Mouse (Mus musculus): ENCODE measurements around the gene Gpc1. TPM values are rescaled to one million over a fixed set of nuclear protein-coding genes. Genes with fewer than 3 reads are reported as not detected.

Gpc1 gene
- polyA plus RNA-seq, 1 experiment from 2014 or later = 49.7 TPM

DNA sequence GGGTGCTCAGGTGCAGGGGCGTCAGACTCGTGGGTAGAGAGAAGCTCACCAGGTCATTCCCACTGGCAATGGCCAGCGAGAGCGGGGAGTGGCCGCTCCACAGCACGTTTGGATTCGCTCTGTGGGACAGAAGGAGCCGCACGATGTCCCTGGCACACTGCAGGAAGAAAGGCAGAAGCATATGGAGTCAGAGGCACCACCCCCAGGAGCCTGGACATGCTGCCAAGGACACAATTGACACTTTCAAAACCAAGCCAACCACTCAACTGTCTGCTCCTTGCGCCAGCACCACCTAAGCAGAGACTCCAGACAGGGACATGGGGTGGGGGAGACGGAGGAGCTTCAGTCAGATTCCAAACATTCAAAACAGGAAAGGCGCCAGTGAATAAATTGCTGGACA, 47.8 kb downstream of the Gpc1 start:
- Histone ChIP-seq H3K36me3 (ENCODE audit: control insufficient read depth, insufficient read depth, low read length) (no peaks in the 10 kb centered on the region), H3K4me2 (replicated peaks; ENCODE audit: low read depth, low read length) (no peak overlapping the region), H3K4me3 (ENCODE audit: low read depth, low read length) (no peak overlapping the region), H3K9me3 (ENCODE audit: control insufficient read depth, low read depth, low read length) (no peaks in the 10 kb centered on the region), H3K9ac (replicated peaks; ENCODE audit: low read depth, low read length) (no peak overlapping the region), H3K4me1 (ENCODE audit: control insufficient read depth, insufficient read depth, low read length) (no peaks in the 10 kb centered on the region), H3K27me3 (ENCODE audit: control insufficient read depth, insufficient read depth, low read length) (no peaks in the 10 kb centered on the region), H3K27ac (ENCODE audit: low read length) (no peak overlapping the region)
- ATAC-seq (ENCODE audit: insufficient number of reproducible peaks, insufficient read depth, low FRiP score, low read depth) = no peak
- WGBS = 80% methylated on average over 12 of the region's 12 CpGs

- no peak overlapping the region for H3K4me3 ChIP-seq (ENCODE audit: low read depth, low read length)
- no peaks in the 10 kb centered on the region for H3K36me3 ChIP-seq (ENCODE audit: control insufficient read depth, insufficient read depth, low read length)
- H3K27ac ChIP-seq (ENCODE audit: low read length) = no peak overlapping the region
- ATAC-seq (ENCODE audit: insufficient number of reproducible peaks, insufficient read depth, low FRiP score, low read depth) = no peak
- no peaks in the 10 kb centered on the region for H3K4me1 ChIP-seq (ENCODE audit: control insufficient read depth, insufficient read depth, low read length)
- H3K4me2 ChIP-seq (replicated peaks; ENCODE audit: low read depth, low read length) = no peak overlapping the region
- WGBS = 73% methylated on average over 5 of the region's 5 CpGs
- no peaks in the 10 kb centered on the region for H3K27me3 ChIP-seq (ENCODE audit: control insufficient read depth, insufficient read depth, low read length)
- no peaks in the 10 kb centered on the region for H3K9me3 ChIP-seq (ENCODE audit: control insufficient read depth, low read depth, low read length)
- no peak overlapping the region for H3K9ac ChIP-seq (replicated peaks; ENCODE audit: low read depth, low read length)
Measured at GRCm38 (mm10) chr1:92880101-92880500, 48.7 kb downstream of the Gpc1 start.

- ATAC-seq (ENCODE audit: insufficient number of reproducible peaks, insufficient read depth, low FRiP score, low read depth) = no peak
- WGBS = 87% methylated on average over 6 of the region's 6 CpGs
- Histone ChIP-seq H3K27me3 (ENCODE audit: control insufficient read depth, insufficient read depth, low read length) (no peaks in the 10 kb centered on the region), H3K9ac (replicated peaks; ENCODE audit: low read depth, low read length) (no peak overlapping the region), H3K4me1 (ENCODE audit: control insufficient read depth, insufficient read depth, low read length) (no peaks in the 10 kb centered on the region), H3K36me3 (ENCODE audit: control insufficient read depth, insufficient read depth, low read length) (no peaks in the 10 kb centered on the region), H3K4me3 (ENCODE audit: low read depth, low read length) (no peak overlapping the region), H3K4me2 (replicated peaks; ENCODE audit: low read depth, low read length) (no peak overlapping the region), H3K27ac (ENCODE audit: low read length) (no peak overlapping the region), H3K9me3 (ENCODE audit: control insufficient read depth, low read depth, low read length) (no peaks in the 10 kb centered on the region)
Measured at GRCm38 (mm10) chr1:92881982-92882381, 50.5 kb downstream of the Gpc1 start.

- WGBS = 74% methylated on average over 7 of the region's 7 CpGs
Measured at GRCm38 (mm10) chr1:92888901-92889655, 57.6 kb downstream of the Gpc1 start.

GRCm38 (mm10) chr1:92892791-92893190, 61.3 kb downstream of the Gpc1 start:
- H3K27ac ChIP-seq (ENCODE audit: low read length) = no peak overlapping the region
- H3K4me1 ChIP-seq (ENCODE audit: control insufficient read depth, insufficient read depth, low read length) = no peaks in the 10 kb centered on the region
- no peaks in the 10 kb centered on the region for H3K9me3 ChIP-seq (ENCODE audit: control insufficient read depth, low read depth, low read length)
- H3K36me3 ChIP-seq (ENCODE audit: control insufficient read depth, insufficient read depth, low read length) = no peaks in the 10 kb centered on the region
- WGBS = 61% methylated on average over 3 of the region's 3 CpGs
- no peak overlapping the region for H3K4me3 ChIP-seq (ENCODE audit: low read depth, low read length)
- no peak for ATAC-seq (ENCODE audit: insufficient number of reproducible peaks, insufficient read depth, low FRiP score, low read depth)
- H3K4me2 ChIP-seq (replicated peaks; ENCODE audit: low read depth, low read length) = no peak overlapping the region
- no peak overlapping the region for H3K9ac ChIP-seq (replicated peaks; ENCODE audit: low read depth, low read length)
- H3K27me3 ChIP-seq (ENCODE audit: control insufficient read depth, insufficient read depth, low read length) = no peaks in the 10 kb centered on the region

More at GRCm38 (mm10) chr1:92888901-92889655, 57.6 kb downstream of the Gpc1 start:
- Histone ChIP-seq H3K9me3 (ENCODE audit: control insufficient read depth, low read depth, low read length) (no peaks in the 10 kb centered on the region), H3K27me3 (ENCODE audit: control insufficient read depth, insufficient read depth, low read length) (no peaks in the 10 kb centered on the region), H3K4me2 (replicated peaks; ENCODE audit: low read depth, low read length) (no peak overlapping the region), H3K9ac (replicated peaks; ENCODE audit: low read depth, low read length) (no peak overlapping the region), H3K36me3 (ENCODE audit: control insufficient read depth, insufficient read depth, low read length) (no peaks in the 10 kb centered on the region), H3K4me1 (ENCODE audit: control insufficient read depth, insufficient read depth, low read length) (no peaks in the 10 kb centered on the region), H3K4me3 (ENCODE audit: low read depth, low read length) (no peak overlapping the region), H3K27ac (ENCODE audit: low read length) (no peak overlapping the region)
- no peak for ATAC-seq (ENCODE audit: insufficient number of reproducible peaks, insufficient read depth, low FRiP score, low read depth)

DNA sequence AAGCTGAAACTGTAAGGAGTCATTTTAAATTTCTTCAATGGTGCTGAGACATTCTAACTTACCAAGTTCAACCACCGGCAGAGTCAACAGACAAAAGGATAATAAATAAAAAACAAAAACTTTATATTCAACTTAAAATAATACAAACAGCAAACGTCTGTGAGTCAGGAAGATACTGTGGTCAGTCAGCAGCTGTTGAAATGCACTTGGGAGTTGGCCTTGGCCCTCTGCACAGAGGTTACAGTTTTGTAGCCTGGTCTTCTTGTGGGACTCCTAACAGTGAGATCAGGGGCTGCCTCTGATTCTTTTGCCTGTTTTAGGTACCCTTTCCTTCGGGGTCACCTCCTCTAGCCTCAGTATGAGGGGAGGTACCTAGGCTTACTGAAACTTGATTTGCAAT, 62.5 kb downstream of the Gpc1 start:
- ATAC-seq (ENCODE audit: insufficient number of reproducible peaks, insufficient read depth, low FRiP score, low read depth) = no peak
- no peak overlapping the region for H3K9ac ChIP-seq (replicated peaks; ENCODE audit: low read depth, low read length)
- no peak overlapping the region for H3K4me2 ChIP-seq (replicated peaks; ENCODE audit: low read depth, low read length)
- no peaks in the 10 kb centered on the region for H3K36me3 ChIP-seq (ENCODE audit: control insufficient read depth, insufficient read depth, low read length)
- H3K4me3 ChIP-seq (ENCODE audit: low read depth, low read length) = no peak overlapping the region
- H3K27me3 ChIP-seq (ENCODE audit: control insufficient read depth, insufficient read depth, low read length) = no peaks in the 10 kb centered on the region
- WGBS = 74% methylated on average over 3 of the region's 3 CpGs
- H3K9me3 ChIP-seq (ENCODE audit: control insufficient read depth, low read depth, low read length) = no peaks in the 10 kb centered on the region
- no peak overlapping the region for H3K27ac ChIP-seq (ENCODE audit: low read length)
- no peaks in the 10 kb centered on the region for H3K4me1 ChIP-seq (ENCODE audit: control insufficient read depth, insufficient read depth, low read length)

- Histone ChIP-seq H3K4me3 (ENCODE audit: low read depth, low read length) (no peak overlapping the region), H3K36me3 (ENCODE audit: control insufficient read depth, insufficient read depth, low read length) (no peaks in the 10 kb centered on the region), H3K9ac (replicated peaks; ENCODE audit: low read depth, low read length) (no peak overlapping the region), H3K4me2 (replicated peaks; ENCODE audit: low read depth, low read length) (no peak overlapping the region), H3K4me1 (ENCODE audit: control insufficient read depth, insufficient read depth, low read length) (no peaks in the 10 kb centered on the region), H3K27ac (ENCODE audit: low read length) (no peak overlapping the region), H3K27me3 (ENCODE audit: control insufficient read depth, insufficient read depth, low read length) (no peaks in the 10 kb centered on the region), H3K9me3 (ENCODE audit: control insufficient read depth, low read depth, low read length) (no peaks in the 10 kb centered on the region)
- WGBS = 10% methylated on average over 3 of the region's 3 CpGs
- 0 out of 2 replicates have a peak, but pooled peaks have one; percentile 18 for ATAC-seq (ENCODE audit: insufficient number of reproducible peaks, insufficient read depth, low FRiP score, low read depth)
Measured at GRCm38 (mm10) chr1:92895089-92895488, 63.6 kb downstream of the Gpc1 start.

DNA sequence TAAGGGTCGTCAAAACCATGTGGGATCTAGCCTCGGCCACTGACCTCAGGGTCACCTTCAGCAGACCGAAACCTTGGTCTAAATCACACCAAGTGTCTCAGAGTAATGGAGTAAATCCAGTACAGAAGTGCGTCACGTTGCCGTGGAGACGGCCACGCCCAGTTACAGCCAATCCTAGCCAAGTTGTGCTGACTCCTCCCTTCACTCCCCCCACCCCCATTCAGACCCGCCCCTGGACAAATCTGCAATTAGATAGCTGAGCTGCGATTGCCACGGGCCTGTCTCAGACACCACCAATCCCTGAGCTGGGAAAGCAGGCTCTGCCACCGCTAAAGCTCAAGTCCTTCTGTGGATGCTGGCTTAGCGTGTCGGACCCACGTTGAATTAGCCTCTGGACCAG, 71.3 kb downstream of the Gpc1 start, which contains the start of gene Ankmy1:
Gene Ankmy1, minus strand, starts transcription at position 121 of the 400 bp plus-strand sequence.
- no peaks in the 10 kb centered on the region for H3K36me3 ChIP-seq (ENCODE audit: control insufficient read depth, insufficient read depth, low read length)
- no peaks in the 10 kb centered on the region for H3K27me3 ChIP-seq (ENCODE audit: control insufficient read depth, insufficient read depth, low read length)
- peak; percentile 46 for ATAC-seq (ENCODE audit: insufficient number of reproducible peaks, insufficient read depth, low FRiP score, low read depth)
- peak within 1 kb of the TSS; percentile 44 for H3K4me2 ChIP-seq (replicated peaks; ENCODE audit: low read depth, low read length)
- H3K4me1 ChIP-seq (ENCODE audit: control insufficient read depth, insufficient read depth, low read length) = peaks cover 4% of the 10 kb centered on the region; the same call in 1 of the 2 replicates
- WGBS = 2% methylated on average over 15 of the region's 15 CpGs
- 0 out of 2 replicates have a peak within 1 kb of the TSS, but pooled peaks have one; percentile 21 for H3K9ac ChIP-seq (replicated peaks; ENCODE audit: low read depth, low read length)
- H3K27ac ChIP-seq (ENCODE audit: low read length) = no peak within 1 kb of the TSS
- H3K9me3 ChIP-seq (ENCODE audit: control insufficient read depth, low read depth, low read length) = no peaks in the 10 kb centered on the region
- peak within 1 kb of the TSS; percentile 5; the same call in 1 of the 2 replicates for H3K4me3 ChIP-seq (ENCODE audit: low read depth, low read length)
